Mouse (Mus musculus) brain, embryonic 14.5 days (tissue): ENCODE measurements around the gene Gm49510.

ENCODE experiments used
- CTCF ChIP-seq: fragments of 200-500 bp; IDR thresholded peaks from 2 replicates; pipeline ENCODE4 v1.5.1; 2012; ENCODE audit warnings: inconsistent platforms, mild to moderate bottlenecking, moderate library complexity, borderline replicate concordance; ENCODE audit not compliant: insufficient read depth, insufficient read length; ENCODE audit errors: extremely low read depth
- POLR2A ChIP-seq: fragments of 200-500 bp; IDR thresholded peaks from 2 replicates; pipeline ENCODE4 v1.6.1; 2012; ENCODE audit warnings: mild to moderate bottlenecking, inconsistent platforms, borderline replicate concordance; ENCODE audit not compliant: poor library complexity, insufficient read depth, insufficient read length, severe bottlenecking; ENCODE audit errors: extremely low read depth

DNA sequence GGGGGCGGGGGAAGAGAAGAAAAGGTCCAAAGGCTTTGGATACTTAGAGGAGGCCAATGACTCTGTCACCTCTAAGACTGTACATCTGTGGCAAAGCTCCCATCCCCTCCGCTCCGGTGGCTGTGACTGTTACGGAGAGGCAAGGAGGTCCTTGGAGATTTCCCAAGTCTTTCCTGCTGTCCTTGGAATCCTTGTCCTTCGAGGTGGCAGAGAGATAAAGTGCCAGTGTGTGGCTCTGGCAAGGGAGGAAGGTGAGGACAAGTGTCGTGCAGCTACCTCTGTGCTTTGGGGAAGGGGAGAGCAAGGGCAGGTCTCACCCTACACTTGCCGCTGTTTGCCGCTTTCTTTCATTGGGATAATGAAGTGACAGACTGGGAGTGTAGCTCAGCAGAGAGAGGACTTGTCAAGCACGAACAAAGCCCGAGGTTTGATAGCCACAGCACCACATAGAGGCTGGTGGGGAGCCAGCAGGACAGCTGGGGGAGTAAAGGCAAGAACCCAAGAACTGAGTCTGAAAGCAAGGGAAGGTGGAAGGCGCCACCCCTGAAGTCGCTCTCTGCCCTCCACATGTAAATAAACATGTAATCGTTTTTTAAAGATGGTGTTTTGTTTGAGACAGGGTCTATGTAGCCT, 25.5 kb upstream of the Gm49510 start:
- TF ChIP-seq CTCF, result no peak
- TF ChIP-seq POLR2A, result no peak
